Mouse (Mus musculus): ENCODE data around the gene Mtfr1l.
A peak's percentile ranks its signal among the peaks of the same experiment; 100 is the strongest.

The Mtfr1l gene

GRCm38 (mm10) chr4:134534932-134535786 is at the start of gene Mtfr1l:
Gene Mtfr1l, minus strand, starts transcription at chr4:134535387.
- peak; percentile 96 to 97 for DNase-seq

DNA sequence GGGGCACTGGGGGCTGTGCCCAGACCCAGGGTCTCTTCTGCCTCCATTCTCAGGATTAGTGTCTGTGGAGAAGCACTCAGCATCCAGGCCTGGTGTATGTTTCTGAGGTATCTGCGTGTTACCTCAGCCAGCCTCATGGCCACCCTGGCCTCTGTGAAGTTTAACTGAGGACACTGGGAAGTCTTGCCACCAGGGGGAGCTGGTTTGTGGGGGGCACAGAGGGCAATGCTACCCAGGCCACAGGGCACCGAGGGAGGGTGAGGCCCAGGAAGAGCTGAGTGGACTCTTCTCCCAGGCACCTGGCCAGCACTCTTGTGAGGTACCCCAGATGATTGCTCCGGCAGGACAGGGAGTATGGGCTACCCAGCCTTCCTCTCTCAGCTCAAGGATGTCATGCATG is 48.3 kb upstream of the Mtfr1l start:
- DNase-seq, result no peak

- DNase-seq, result no peak
Observed at GRCm38 (mm10) chr4:134581365-134581764, 46.2 kb upstream of the Mtfr1l start.

- DNase-seq, result no peak
Observed at GRCm38 (mm10) chr4:134580351-134581148, 45.4 kb upstream of the Mtfr1l start.

DNA sequence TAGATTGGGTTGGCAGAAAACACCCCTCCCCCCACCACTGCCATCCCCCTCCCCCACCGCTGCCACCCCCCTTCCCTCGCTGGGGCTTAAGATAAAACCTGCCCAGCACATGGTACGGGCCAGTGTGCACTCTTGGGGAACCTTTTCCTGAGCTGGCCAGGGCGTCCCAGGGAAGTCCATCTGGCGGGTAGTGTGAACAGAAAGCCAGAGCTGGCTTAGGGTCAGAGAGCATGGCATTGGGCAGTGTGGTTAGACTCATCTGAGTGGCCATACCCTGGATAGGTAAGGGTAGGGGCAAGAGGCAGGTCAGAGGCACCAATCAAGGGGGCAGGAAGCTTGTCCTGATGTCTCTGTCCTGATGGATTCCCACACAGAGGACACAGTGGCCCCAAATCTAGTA is 44.4 kb upstream of the Mtfr1l start:
- no peak for DNase-seq

DNA sequence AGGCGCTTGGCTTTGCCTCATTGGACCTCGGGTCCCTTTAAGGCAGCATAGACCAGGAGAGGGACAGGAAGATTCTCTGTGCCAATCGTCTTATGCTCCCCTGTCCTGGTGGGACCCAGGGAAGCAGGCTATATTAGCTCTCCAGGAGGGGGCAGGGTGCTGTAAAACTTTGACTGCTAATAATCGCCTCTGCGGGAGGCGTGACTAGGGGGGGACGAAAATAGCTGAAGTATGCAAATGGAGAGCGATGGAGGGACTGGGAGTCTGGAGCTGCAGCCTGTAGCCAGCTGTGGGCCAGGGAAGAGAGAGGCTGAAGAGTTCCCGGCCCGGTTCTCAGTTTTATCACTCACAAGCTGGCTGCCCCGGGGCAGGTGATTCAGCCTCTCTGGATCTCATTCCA is 44.0 kb upstream of the Mtfr1l start:
- no peak for DNase-seq

DNA sequence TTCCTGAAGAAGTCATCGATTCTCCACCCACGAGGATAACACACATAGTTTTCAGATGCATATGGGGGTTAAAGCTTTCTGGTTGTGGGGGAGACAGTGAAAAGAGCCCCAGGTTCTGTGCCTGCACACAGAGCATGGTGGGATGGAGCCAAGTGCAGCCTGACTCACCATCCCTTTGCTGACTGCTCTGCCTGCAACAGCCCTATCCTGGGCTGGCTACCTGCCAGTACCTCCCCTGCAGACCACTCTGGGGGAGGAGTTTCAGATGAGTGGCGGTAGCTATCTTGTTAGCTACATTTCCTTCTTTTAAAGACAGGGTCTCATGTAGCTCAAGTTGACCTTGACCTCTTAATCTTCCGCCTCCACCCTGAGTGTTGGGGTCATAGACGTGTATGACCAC is 43.2 kb upstream of the Mtfr1l start:
- DNase-seq, result no peak

GRCm38 (mm10) chr4:134577281-134577680 is 42.1 kb upstream of the Mtfr1l start:
- no peak for DNase-seq

- DNase-seq, result no peak
Observed at GRCm38 (mm10) chr4:134575486-134575885, 40.3 kb upstream of the Mtfr1l start.

GRCm38 (mm10) chr4:134572449-134573300 is 37.5 kb upstream of the Mtfr1l start:
- DNase-seq, result no peak

DNA sequence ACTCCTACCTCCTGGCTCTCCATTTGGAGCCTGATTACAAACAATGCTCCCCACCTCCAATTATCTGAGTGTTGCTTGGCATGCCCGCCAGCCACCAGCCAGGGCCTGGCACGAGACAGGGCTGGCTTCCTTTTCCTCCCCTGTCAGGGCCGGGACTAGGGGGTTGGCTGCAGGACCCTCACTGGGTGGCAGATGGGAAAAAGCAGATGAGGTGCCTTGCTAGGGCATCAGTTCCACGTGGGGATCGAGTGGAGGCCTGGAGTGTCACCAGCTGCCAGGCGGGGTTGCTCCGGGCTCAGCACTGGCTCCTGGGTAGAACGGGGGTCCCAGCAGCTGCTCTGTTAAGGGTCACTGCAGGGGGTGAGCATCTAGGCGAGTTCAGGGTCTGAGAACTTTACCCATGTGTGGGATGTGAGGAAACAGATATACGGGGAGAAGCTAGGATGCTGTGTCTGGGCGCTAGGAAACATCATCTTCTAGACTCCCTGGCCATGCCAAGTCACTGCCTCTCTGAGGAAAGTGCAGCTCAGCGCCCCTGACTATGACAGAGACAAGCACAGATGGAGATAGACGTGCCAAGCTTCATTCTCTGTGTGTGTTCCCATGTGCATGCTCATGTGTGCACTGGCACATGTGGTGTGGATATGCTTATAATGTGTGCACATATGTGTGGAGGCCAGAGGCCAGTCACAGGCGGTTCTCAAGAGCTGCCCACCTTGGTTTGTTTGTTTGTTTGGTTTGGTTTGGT is 35.7 kb upstream of the Mtfr1l start:
- no peak for DNase-seq

DNA sequence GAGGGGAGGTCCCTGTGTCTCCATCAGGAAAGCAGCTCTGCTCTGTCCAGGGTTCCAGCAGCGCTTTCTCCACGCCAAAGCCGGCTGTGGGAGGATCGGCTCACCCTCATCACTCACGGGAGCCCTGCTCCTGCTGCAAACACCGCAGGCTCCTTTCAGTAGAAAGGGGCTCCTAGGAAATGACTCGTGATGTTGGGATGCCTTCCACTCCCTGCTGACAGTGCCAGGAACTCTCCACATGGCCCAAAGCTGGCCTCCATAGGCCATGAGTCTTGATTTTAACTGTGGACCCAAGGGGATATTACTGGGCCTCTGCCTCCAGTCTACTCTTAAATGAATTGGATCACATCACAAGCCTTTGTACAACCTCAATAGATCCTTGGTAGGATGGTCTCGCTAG is 34.6 kb upstream of the Mtfr1l start:
- DNase-seq, result no peak

DNA sequence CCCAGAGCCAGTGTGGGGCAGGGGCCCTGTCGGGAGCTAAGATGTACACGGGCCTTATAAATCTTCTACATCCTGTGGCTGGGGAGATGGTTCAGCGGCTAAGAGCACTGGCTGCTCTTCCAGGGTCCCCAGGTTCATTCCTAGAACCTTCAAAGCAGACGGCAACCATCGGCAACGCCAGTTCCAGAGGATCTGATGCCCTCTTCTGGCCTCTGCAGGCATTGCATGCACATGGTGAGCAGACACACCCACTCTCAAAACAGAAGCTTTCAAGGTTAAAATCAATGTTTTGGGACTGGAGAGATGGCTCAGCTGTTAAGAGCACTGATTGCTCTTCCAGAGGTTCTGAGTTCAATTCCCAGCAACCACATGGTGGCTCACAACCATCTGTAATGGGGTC is 34.0 kb upstream of the Mtfr1l start:
- no peak for DNase-seq

DNA sequence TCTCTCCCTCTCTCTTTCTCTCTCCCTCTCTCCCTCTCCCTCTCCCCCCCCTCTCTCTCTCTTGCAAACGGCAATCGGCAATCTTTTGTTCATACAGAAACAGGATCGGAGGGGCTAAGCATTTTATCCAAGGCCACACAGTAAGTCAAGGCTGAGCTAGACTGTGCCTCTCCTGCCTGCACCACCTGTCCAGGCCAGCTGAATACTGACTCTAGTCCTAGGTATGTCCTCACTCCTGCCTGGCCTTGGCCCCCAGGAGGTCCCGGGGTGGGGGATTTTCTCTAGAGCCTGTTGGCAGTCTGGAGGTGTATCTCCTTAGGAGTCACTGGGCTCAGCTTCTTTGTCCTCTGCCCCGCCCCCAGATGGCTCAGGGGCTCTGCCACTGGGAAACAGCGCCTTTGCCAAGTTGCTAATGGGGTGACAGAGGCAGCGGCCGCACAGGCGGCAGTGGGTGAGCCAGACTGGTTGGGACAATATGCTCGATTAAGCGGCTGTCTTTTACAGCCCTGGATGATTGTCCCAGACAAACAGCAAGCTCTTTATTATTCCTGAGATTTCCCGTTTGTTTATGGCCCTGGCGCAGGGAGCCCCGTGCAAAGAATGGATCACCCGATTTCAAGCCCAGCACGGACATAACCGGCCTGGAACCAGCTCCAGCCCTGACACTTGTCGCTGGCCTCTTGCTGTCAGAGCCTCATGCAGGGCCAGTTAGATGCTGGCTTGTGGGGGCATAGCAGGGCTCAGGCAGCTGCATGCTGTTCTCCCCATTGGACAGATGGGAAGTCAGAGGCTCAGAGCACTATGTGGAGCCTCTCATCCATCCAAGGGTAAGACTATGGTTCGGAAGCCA is 32.4 kb upstream of the Mtfr1l start:
- no peak for DNase-seq

- DNase-seq, result no peak
Observed at GRCm38 (mm10) chr4:134564093-134564492, 28.9 kb upstream of the Mtfr1l start.

- no peak for DNase-seq
Observed at GRCm38 (mm10) chr4:134563624-134564023, 28.4 kb upstream of the Mtfr1l start.

DNA sequence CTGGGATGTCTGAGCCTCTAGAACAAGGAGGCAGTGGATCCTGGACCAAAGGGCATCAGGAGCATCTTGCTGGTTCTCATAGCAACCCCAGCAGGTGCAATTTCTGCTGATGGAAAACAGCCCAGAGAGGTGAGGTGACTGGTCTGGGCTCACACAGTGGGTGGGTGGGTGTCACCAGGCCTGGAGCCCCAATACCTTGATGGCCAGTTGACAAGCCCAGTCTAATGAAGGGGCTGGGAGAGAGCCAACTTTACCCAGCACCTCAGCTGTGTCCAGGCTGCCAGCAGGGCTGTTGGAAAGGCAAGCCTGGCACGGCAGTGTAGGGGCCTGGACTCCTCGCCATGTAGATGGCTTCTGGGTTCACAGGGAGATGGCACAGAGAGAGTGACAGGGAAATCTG is 26.8 kb upstream of the Mtfr1l start:
- DNase-seq, result no peak

DNA sequence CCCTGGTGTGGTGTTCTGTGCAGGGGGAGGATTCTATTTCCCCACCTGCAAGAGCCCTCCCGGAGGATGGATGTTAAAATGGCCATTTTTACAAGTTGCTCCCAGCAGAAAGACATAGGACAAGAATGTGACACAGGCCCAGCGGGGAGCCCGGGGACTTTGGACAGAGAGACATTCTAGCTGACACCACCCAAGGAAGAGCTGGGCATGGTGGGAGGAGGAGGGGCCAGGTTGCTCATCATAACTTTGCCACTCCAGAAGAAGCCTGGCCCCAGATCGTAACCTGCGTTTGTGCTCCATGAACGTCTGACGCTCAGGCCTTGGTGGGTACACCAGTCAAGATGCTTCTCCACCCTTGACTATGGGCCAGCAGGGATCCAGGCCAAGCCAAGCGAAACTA is 25.5 kb upstream of the Mtfr1l start:
- DNase-seq, result no peak

DNA sequence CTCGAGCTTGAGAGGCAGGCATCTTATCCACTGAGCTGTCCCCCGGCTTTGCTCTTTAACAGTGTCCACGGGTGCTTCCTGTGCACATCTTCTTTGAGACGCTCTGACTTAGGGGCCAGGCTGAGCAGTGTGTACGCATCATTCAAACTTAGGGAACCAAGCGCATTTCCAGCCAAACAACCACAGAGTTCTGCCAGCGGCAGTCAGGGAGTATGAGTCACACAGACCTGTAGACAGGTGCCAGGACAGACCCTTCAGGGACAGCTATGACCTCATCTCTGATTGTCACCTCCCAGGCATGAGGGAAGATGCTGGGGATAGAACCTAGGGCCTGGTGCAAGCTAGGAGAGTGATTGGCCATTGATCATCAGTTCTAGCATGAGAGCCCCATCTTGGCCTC is 24.0 kb upstream of the Mtfr1l start:
- no peak for DNase-seq

DNA sequence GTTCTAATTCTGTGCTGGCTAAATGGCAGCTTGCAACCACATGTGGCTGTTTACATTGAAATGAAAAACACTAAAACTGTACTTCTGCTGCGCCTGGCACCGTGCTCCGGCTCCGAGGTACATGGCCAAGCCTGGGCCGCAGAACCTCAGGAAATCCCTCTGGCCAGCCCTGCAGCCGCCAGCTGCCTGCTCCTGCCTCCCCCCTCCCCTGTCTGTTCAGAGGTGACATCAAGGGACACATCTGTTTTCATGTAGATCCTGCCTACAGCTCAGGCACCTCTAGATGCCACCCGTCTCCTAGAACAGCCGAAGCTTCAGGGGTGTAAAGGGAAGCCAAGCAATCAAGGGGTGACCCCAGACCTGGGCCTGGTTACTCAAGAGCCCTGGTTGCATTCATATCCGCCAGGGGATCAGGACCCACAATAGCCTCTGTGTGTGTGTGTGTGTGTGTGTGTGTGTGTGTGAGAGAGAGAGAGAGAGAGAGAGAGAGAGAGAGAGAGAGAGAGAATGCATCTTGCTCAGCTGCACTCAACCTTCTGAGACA is 23.5 kb upstream of the Mtfr1l start:
- peak in 1 of 2 experiments; percentile 30 for DNase-seq

DNA sequence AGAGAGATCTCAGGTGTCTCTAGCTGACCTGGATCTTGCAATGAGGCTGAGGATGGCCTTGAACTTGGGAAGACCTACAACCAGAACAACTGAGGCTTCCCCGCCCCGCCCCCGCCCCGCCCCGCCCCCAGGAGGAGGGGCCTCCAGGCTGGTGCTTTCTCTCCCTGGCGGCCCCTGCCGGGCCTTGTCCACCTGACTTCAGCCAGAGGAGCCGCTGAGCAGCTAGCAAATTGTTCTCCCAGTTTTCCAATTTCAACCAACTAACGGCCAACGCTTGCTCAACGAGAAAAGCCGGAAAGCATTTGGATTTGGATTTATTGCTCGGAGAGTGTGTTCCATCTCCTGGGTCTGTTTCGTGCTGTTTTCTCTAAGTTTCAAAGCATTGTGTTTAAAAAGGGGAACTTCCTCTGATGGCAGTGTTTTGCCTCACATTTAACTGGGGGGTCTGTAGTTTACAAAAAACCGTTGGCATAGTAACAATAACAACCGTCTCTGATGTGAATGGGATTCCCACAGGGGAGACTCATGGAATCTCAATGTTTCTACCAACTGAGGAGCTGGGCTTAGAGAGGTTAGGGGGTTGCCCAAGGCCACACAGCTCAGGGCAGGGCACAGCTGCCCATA is 22.6 kb upstream of the Mtfr1l start:
- no peak for DNase-seq
